Mouse (Mus musculus) heart, embryonic 13.5 days (tissue): ENCODE measurements around the gene Tmem158. TPM values are rescaled to one million over a fixed set of nuclear protein-coding genes. Genes with fewer than 3 reads are reported as not detected.

Experiments used
- ATAC-seq: fragments of 200-750 bp; cut with Nextera tagmentation; 2 replicates; pipeline ENCODE4 v1.8.0; 2017; ENCODE audit warnings: moderate TSS enrichment; ENCODE audit not compliant: insufficient number of reproducible peaks, low FRiP score, low TSS enrichment; ENCODE audit errors: extremely low read depth
- H3K27ac ChIP-seq: fragments of 300-500 bp; sonication (generic); replicated peaks from 2 replicates; pipeline ENCODE4 v1.5.1; 2015; ENCODE audit warnings: moderate library complexity, mild to moderate bottlenecking, inconsistent platforms
- H3K27me3 ChIP-seq: fragments of 300-500 bp; sonication (generic); replicated peaks from 2 replicates; pipeline ENCODE4 v1.6.1; 2015; ENCODE audit warnings: mild to moderate bottlenecking, inconsistent platforms
- H3K36me3 ChIP-seq: fragments of 300-500 bp; sonication (generic); 2 replicates; pipeline ENCODE4 v1.6.1; 2015; ENCODE audit warnings: mild to moderate bottlenecking, inconsistent platforms
- H3K4me1 ChIP-seq: fragments of 300-500 bp; sonication (generic); 2 replicates; pipeline ENCODE4 v1.6.1; 2015; ENCODE audit warnings: inconsistent platforms
- H3K4me2 ChIP-seq: fragments of 300-500 bp; sonication (generic); 2 replicates; pipeline ENCODE4 v1.6.1; 2015; ENCODE audit warnings: inconsistent platforms, mild to moderate bottlenecking, moderate library complexity
- H3K4me3 ChIP-seq: fragments of 300-500 bp; sonication (generic); 2 replicates; pipeline ENCODE4 v1.5.1; 2015; ENCODE audit warnings: moderate library complexity, mild to moderate bottlenecking, inconsistent platforms
- H3K9ac ChIP-seq: fragments of 300-500 bp; sonication (generic); 2 replicates; pipeline ENCODE4 v1.6.1; 2015; ENCODE audit warnings: inconsistent platforms, mild to moderate bottlenecking, moderate library complexity
- H3K9me3 ChIP-seq: fragments of 300-500 bp; sonication (generic); 2 replicates; pipeline ENCODE4 v1.6.1; 2016; ENCODE audit warnings: inconsistent platforms
- WGBS: fragments of 180-500 bp; shearing (Covaris S2); methylation state at CpG from one replicate; pipeline ENCODE4 v1.1.7; 2015; ENCODE audit warnings: mixed read lengths; 5-methylcytosine and 5-hydroxymethylcytosine counted together
- polyA plus RNA-seq: library from polyadenylated mRNA; unstranded; fragments of >200 nt; fragmentation: Nextera tagmentation; extraction: Ambion mirVana; gene quantifications from 2 replicates; pipeline ENCODE4 v1.2.1, GENCODE M21; 2015

Gene Tmem158
- polyA plus RNA-seq, result 5.9 and 6.5 TPM in 2 replicates

GRCm38 (mm10) chr9:123260611-123261021 lies at the start of gene Tmem158:
Gene Tmem158 (minus strand): TSS chr9:123260764.
- H3K4me3 ChIP-seq, result peak within 1 kb of the TSS; percentile 64
- H3K27ac ChIP-seq, result peak within 1 kb of the TSS; percentile 17; the same call in 1 of the 2 replicates
- under 1% methylated on average over 40 of the region's 40 CpGs for WGBS
- peaks cover 10% of the 10 kb centered on the region for H3K4me1 ChIP-seq
- ATAC-seq, result peak; percentile 76; the same call in 1 of the 2 replicates
- peaks cover 74% of the 10 kb centered on the region for H3K27me3 ChIP-seq
- H3K9ac ChIP-seq, result peak within 1 kb of the TSS; percentile 79
- H3K36me3 ChIP-seq, result no peaks in the 10 kb centered on the region
- H3K9me3 ChIP-seq, result no peaks in the 10 kb centered on the region
- H3K4me2 ChIP-seq, result peak within 1 kb of the TSS; percentile 98

GRCm38 (mm10) chr9:123309685-123310365 lies 49.3 kb upstream of the Tmem158 start:
- Histone ChIP-seq H3K4me3 (no peak overlapping the region), H3K4me2 (no peak overlapping the region), H3K27ac (no peak overlapping the region), H3K9ac (no peak overlapping the region), H3K27me3 (no peaks in the 10 kb centered on the region), H3K4me1 (peaks cover 15% of the 10 kb centered on the region), H3K9me3 (no peaks in the 10 kb centered on the region), H3K36me3 (no peaks in the 10 kb centered on the region)
- 40% methylated on average over 2 of the region's 2 CpGs for WGBS
- ATAC-seq, result no peak

GRCm38 (mm10) chr9:123309073-123309472 lies 48.5 kb upstream of the Tmem158 start:
- H3K9me3 ChIP-seq, result no peaks in the 10 kb centered on the region

GRCm38 (mm10) chr9:123304917-123305316 lies 44.4 kb upstream of the Tmem158 start:
- no peak overlapping the region for H3K4me2 ChIP-seq
- no peak overlapping the region for H3K27ac ChIP-seq
- H3K4me3 ChIP-seq, result no peak overlapping the region
- ATAC-seq, result no peak
- H3K9ac ChIP-seq, result no peak overlapping the region
- WGBS, result 61% methylated on average over 8 of the region's 8 CpGs
- peaks cover 16% of the 10 kb centered on the region for H3K4me1 ChIP-seq
- H3K9me3 ChIP-seq, result no peaks in the 10 kb centered on the region
- no peaks in the 10 kb centered on the region for H3K27me3 ChIP-seq
- no peaks in the 10 kb centered on the region for H3K36me3 ChIP-seq

More at GRCm38 (mm10) chr9:123309073-123309472, 48.5 kb upstream of the Tmem158 start:
- no peak overlapping the region for H3K4me3 ChIP-seq
- peaks cover 16% of the 10 kb centered on the region for H3K4me1 ChIP-seq
- no peaks in the 10 kb centered on the region for H3K27me3 ChIP-seq
- WGBS, result 45% methylated on average over 5 of the region's 5 CpGs
- no peaks in the 10 kb centered on the region for H3K36me3 ChIP-seq
- H3K4me2 ChIP-seq, result no peak overlapping the region
- H3K9ac ChIP-seq, result no peak overlapping the region
- no peak overlapping the region for H3K27ac ChIP-seq
- ATAC-seq, result no peak

GRCm38 (mm10) chr9:123303952-123304351 lies 43.4 kb upstream of the Tmem158 start:
- Histone ChIP-seq H3K36me3 (no peaks in the 10 kb centered on the region), H3K27me3 (no peaks in the 10 kb centered on the region), H3K4me3 (no peak overlapping the region), H3K27ac (no peak overlapping the region), H3K4me1 (peaks cover 8% of the 10 kb centered on the region), H3K9ac (no peak overlapping the region), H3K9me3 (no peaks in the 10 kb centered on the region), H3K4me2 (no peak overlapping the region)
- 83% methylated on average over 7 of the region's 7 CpGs for WGBS
- ATAC-seq, result no peak

GRCm38 (mm10) chr9:123302759-123303313 lies 42.3 kb upstream of the Tmem158 start:
- 71% methylated on average over 2 of the region's 2 CpGs for WGBS
- Histone ChIP-seq H3K4me2 (no peak overlapping the region), H3K4me1 (peaks cover 7% of the 10 kb centered on the region), H3K36me3 (no peaks in the 10 kb centered on the region), H3K9me3 (no peaks in the 10 kb centered on the region), H3K4me3 (no peak overlapping the region), H3K27me3 (no peaks in the 10 kb centered on the region), H3K9ac (no peak overlapping the region), H3K27ac (no peak overlapping the region)
- no peak for ATAC-seq

- Histone ChIP-seq H3K36me3 (no peaks in the 10 kb centered on the region), H3K9me3 (no peaks in the 10 kb centered on the region), H3K27ac (no peak overlapping the region), H3K4me2 (no peak overlapping the region), H3K9ac (no peak overlapping the region), H3K27me3 (no peaks in the 10 kb centered on the region), H3K4me3 (no peak overlapping the region), H3K4me1 (no peaks in the 10 kb centered on the region)
- ATAC-seq, result no peak
- 85% methylated on average over 7 of the region's 7 CpGs for WGBS
These were observed 37.3 kb upstream of the Tmem158 start for GRCm38 (mm10) chr9:123297862-123298261.

GRCm38 (mm10) chr9:123296229-123296628 lies 35.7 kb upstream of the Tmem158 start:
- Histone ChIP-seq H3K4me3 (no peak overlapping the region), H3K4me2 (no peak overlapping the region), H3K36me3 (no peaks in the 10 kb centered on the region), H3K9me3 (no peaks in the 10 kb centered on the region), H3K27ac (no peak overlapping the region), H3K9ac (no peak overlapping the region), H3K27me3 (no peaks in the 10 kb centered on the region), H3K4me1 (no peaks in the 10 kb centered on the region)
- no peak for ATAC-seq

- Histone ChIP-seq H3K27ac (no peak overlapping the region), H3K4me3 (no peak overlapping the region), H3K4me2 (no peak overlapping the region), H3K36me3 (no peaks in the 10 kb centered on the region), H3K9me3 (no peaks in the 10 kb centered on the region), H3K9ac (no peak overlapping the region), H3K4me1 (no peaks in the 10 kb centered on the region), H3K27me3 (no peaks in the 10 kb centered on the region)
- no peak for ATAC-seq
- 53% methylated on average over 5 of the region's 5 CpGs for WGBS
These were observed 34.0 kb upstream of the Tmem158 start for GRCm38 (mm10) chr9:123294581-123294980.

GRCm38 (mm10) chr9:123288378-123288777 lies 27.8 kb upstream of the Tmem158 start:
- no peak for ATAC-seq
- WGBS, result 70% methylated on average over 3 of the region's 3 CpGs
- no peaks in the 10 kb centered on the region for H3K9me3 ChIP-seq
- no peak overlapping the region for H3K9ac ChIP-seq
- no peaks in the 10 kb centered on the region for H3K27me3 ChIP-seq
- no peak overlapping the region for H3K4me3 ChIP-seq
- H3K4me1 ChIP-seq, result no peaks in the 10 kb centered on the region
- no peak overlapping the region for H3K27ac ChIP-seq
- H3K4me2 ChIP-seq, result no peak overlapping the region
- H3K36me3 ChIP-seq, result no peaks in the 10 kb centered on the region

- Histone ChIP-seq H3K27me3 (no peaks in the 10 kb centered on the region), H3K4me3 (no peak overlapping the region), H3K36me3 (no peaks in the 10 kb centered on the region), H3K9me3 (no peaks in the 10 kb centered on the region), H3K4me1 (peaks cover 4% of the 10 kb centered on the region; the same call in 1 of the 2 replicates), H3K27ac (no peak overlapping the region), H3K4me2 (no peak overlapping the region), H3K9ac (no peak overlapping the region)
- 36% methylated on average over 4 of the region's 4 CpGs for WGBS
- ATAC-seq, result no peak
These were observed 25.1 kb upstream of the Tmem158 start for GRCm38 (mm10) chr9:123285623-123286022.

GRCm38 (mm10) chr9:123280775-123281174 lies 20.2 kb upstream of the Tmem158 start:
- H3K27me3 ChIP-seq, result no peaks in the 10 kb centered on the region
- H3K4me3 ChIP-seq, result no peak overlapping the region
- H3K9me3 ChIP-seq, result no peaks in the 10 kb centered on the region
- H3K4me1 ChIP-seq, result peaks cover 6% of the 10 kb centered on the region; the same call in 1 of the 2 replicates
- H3K9ac ChIP-seq, result no peak overlapping the region
- no peak for ATAC-seq
- H3K36me3 ChIP-seq, result no peaks in the 10 kb centered on the region
- H3K27ac ChIP-seq, result no peak overlapping the region
- H3K4me2 ChIP-seq, result no peak overlapping the region
